Mouse (Mus musculus): ENCODE results near the gene Polr3f.

Gene Polr3f

DNA sequence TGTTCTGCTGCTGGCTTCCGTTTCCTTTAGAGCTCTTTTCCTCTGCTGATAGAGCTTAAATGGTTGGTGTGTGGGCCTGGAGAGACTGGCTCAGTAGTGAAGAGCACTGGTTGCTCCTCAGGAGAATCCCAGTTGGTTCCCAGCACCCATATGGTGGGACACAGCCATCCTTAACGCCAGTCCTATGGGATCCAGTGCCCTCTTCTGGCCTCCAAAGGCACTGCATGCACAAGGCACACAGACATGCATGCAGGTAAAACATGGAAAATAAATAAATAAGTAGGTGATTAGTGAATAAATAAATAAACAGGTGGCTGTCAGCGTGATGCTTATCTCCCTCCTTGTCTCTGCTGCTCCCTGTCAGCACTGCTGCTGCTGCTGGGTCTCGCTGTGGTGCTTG, 61.2 kb downstream of the Polr3f start:
- no peak for DNase-seq (ENCODE audit: low spot score in 2 of 2)

Data from thymus, postnatal 10 days (tissue).